Mouse (Mus musculus) spleen, adult 12 weeks (tissue): ENCODE measurements around the gene Rhd.
"Not testable (repeated sequence)": the region's sequence is repeated elsewhere in the genome, so short reads cannot be mapped to it uniquely, and the experiment has no call there.

Source experiments
- DNase-seq: peaks from one replicate; pipeline ENCODE4 v3.0.0; 2022; ENCODE audit warnings: low spot score

The Rhd gene

DNA sequence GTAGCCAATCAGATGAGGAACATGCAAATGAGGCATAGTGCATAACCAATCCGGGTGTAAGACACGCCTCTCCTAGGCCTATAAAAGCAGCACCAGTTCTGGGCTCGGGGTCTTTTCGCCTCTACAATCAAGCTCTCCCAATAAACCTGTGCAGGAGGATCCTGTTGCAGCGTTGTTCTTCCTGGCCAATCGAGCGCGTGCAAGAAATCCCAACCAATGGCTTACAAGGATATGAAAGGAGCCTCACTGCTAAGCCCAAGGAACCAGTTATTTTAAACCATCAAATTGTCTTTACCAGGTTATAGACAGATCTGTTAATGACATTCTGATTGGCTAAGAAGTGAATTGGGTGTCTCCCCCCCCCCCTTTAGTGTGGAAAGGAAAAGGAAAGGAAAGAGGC is 47.1 kb downstream of the Rhd start:
- not testable (repeated sequence) for DNase-seq

DNA sequence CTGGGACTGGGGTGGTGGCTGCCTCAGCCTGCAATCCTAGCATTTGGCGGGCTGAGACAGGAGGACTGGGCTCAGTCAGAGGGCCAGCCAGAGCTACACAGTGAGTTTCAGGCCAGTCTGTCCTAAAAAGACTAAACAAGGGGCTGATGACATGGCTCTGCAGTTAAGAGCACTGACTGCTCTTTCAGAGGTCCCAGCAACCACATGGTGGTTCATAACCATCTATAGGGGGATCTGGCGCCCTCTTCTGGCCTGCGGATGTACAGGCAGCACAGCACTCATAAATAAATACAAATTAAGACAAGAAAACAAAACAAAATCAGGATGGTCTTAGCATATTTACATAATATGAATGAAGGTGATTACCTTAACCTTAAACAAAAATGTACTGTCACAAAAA is 49.1 kb downstream of the Rhd start:
- peak; percentile 74 for DNase-seq

DNA sequence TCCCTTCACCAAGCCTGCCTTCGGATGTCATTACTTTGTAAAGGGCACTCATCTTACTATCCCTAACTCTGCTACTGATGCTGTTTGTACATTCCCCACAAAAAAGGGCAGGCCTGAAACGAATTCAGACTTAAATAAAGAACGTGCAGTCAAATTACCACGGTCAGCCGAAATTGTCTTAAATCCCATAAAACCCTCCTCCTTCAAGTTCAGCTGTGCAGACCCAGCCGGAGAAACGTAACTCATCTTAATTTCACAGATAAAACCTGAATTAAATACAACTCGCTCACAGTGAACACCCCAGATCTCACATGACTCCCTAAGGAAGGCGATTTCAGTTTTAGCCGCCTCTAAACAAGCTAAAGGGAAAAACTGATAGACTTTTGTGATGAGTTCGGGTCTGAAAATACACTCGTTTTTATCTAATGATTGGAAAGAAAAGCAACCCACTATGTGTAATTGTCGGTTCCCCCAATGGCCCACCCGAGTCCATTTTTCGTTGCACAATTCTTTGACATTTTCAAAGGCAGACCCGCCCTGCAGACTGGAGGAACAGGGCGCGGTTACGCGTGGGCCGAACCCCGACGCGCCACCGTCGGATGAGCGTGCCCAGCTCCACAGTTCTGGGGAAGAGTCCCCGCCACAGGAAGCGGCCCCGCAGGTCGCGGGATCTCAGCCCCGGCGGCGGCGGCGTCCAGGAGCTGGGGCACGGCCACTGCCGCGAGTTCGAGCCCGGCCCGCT is 50.0 kb downstream of the Rhd start:
- no peak for DNase-seq

DNA sequence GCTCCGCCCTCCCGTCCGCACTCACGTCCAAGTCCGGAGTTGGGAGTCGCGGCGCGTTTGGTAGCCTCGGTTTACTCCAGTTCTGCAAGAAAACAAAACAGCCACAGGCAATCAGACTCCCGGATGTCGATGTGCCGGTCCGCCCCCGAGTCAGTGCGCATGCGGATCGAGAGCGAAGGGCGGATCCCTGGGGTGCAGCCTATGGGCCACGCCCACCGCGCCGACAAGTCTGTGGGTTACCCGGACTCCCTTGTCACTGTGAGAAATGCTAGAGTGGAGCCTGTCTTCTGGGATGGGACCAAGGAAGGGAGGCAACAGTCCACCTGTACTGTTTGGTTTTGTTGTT is 50.5 kb downstream of the Rhd start, which contains the start of gene Tmem50a:
Gene Tmem50a (minus strand): TSS at position 161 of the 346 bp plus-strand sequence.
- DNase-seq, result peak; percentile 94

DNA sequence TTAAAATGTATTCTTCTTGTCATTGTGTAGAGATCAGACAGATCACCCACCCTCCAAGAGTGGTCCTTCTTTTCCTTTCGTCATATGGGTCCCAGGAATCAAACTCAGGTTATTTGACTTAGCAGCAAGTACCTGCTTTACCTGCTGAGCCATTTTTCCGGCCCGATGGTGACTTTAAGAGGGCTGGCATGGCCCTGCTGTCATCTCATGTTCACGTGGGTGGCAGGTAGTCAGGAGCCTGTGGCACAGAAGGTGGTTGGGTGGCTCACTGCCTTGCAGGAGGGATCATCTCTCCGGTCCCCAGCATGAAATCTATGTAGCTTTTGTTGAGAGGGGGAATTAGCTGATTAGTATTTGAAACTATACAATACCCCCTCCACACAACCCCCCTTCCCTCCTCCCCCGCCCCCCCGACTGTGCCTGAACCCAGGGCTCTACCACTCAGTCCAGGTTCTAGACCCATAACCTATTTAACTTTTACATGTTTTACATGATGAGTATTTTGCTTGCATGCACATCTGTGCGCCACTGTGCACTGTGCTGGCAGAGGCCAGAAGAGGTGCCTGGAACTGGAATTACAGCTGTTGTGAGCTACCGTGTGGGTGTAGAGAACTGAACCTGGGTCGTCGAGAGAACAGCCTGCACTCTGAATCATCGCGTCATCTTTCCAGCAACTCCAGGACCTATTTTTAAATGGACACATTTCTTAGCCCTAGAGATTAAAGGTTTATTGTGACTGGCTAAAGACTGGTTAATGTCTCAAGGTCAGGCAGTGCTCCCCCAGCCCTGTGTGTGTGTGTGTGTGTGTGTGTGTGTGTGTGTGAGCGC is 51.1 kb downstream of the Rhd start:
- no peak for DNase-seq

DNA sequence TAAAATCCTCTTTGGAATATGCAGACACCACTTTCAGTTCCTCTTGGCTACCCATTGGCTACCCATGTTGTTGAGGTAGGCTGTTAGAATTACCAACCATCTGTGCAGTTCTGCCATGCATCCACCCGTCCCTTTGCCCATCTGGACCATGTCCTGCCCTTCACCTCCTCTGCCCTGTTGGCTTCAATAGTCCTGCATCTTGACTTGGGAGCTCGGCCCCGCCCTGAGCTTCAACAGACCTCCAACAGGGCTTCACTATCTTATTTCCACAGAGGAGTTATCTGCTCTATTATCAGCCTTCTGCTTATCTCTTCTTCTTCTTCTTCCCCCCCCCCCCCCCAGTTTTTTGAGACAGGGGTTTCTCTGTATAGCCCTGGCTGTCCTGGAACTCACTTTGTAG is 52.9 kb downstream of the Rhd start:
- DNase-seq, result no peak

DNA sequence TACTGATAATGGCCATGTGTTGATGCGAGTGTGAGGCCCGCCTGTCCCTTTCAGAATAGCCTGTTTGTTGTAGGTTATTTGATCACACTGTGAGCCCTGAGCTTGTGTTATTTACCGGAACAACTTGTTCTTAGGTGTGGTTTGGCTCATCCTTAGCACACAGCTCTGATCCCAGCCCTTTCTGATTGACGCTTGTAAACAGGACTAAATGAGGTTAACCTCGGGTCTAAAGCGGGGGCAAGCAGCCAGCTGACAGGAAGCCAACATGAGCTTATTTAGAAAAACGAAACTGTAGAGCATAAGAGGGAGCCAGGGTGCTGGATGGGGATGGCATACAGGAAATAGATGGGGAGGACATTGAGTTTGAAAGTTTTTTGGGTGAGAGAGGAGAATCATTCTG is 54.0 kb downstream of the Rhd start:
- DNase-seq, result no peak

DNA sequence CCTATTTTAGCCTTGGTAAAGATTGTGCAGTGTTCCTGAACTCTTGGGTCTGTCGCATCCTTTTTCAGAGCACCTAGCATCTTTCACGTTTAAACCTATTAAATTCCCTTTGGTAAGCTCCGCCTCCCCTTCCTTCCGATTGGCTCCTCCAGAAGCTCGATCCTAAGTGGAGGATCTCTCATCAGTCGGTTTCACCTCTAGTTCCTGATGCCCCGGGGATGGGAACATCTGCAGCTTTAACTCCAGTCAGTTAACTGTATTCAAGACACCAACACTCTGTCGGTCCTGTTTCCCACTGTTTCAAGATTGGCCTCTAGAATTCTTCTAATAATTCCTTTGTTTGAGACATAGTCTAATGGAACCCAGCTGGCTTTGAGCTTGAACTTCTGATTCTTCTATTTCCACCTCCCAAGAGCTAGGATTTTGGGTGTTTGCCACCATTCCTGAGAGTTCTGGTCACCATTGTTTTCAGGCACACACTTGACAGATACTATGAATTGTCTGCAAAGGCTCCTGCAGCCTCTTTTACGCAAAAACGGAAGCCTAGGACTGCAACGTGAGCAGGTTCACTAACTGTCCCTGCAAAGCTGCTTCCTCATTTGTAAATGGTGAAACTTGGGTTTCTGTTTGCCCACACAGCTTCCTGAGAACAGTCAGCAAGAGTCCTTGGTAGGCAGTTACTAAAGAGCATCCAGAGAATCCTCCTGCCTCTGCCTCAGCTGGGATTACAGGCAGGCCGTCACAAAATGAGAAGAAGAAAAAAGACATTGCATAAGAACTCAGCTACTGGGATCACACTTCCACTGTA is 55.6 kb downstream of the Rhd start:
- no peak for DNase-seq

DNA sequence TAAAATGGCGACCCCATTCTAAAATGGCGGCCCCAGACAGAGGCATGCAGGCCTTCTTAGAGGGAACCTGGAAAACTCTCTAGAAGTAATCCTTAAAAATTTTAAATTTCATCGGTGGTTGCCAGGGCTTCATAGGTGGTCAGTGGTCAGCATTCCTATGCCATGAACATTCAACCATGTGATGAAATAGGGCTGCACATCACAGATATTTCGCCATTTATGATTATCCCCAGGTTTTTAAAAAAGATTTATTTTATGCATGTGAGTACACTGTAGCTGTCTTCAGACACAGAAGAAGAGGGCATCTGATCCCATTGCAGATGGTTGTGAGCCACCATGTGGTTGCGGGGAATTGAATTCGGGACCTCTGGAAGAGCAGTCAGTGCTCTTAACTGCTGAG is 56.3 kb downstream of the Rhd start:
- DNase-seq, result no peak

DNA sequence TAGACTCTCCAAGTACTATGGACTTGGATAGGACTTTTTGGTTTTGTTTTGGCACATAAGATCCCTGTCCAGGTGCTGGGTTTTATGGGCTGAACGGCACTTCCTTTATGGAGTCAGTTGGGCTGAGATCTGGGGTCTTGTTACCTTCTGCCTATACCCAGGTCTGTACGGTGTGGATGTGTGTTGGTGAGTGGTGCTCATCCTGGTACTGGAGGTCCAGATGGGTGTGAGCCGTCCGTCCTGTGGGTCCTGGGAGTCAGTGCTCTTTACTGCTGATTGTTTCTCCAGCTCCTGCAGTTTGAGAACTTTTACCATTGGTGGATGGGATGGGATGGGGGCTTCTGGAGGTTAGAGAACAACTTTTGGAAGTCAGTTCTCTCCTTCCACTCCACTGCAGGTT is 57.4 kb downstream of the Rhd start:
- DNase-seq, result no peak

DNA sequence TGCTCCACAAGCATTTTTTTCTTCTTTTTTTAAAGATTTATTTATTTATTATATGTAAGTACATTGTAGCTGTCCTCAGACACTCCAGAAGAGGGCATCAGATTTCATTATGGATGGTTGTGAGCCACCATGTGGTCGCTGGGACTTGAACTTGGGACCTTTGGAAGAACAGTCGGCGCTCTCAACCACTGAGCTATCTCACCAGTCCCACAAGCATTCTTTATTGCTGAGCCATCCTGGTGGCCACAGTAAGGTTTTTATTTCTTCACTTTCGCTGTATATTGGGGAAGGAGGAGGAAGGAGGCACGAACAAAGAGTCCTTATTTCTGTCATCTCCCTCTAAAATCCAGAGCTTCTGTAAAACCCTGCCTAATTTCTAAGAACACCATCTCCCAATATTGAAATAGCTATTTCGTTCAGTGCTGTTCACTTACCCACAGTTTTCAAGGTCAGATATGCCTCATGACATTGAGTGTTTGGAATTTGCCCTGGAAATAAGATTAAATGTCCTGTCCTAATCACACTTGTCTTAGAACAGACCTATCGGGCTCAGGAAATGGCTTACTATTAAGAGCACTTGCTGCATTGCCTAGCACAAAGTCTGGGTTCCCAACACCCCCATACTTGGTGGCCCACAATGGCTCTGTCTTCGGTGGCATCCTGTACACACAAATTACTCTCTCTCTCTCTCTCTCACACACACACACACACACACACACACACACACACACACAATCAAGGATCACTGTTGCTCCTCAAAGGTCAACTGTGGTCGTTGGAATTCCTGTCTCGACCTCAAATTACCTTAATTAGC is 58.0 kb downstream of the Rhd start:
- no peak for DNase-seq

DNA sequence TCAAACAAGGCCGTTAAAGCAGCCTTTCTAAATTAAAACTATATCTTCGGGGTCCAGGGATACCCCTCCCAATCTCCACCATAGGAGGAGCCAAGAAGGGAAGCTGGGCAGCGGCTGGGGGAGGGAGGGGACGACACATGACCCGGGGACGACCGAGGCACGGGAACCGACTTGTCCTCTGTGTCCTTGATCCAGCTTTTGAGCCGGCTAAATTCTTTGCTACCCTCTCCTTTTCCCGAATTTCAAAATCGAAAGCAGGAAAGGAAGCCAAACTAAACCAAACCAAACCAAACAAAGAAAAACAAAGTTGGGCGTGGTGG is 58.5 kb downstream of the Rhd start:
- DNase-seq, result peak; percentile 49

DNA sequence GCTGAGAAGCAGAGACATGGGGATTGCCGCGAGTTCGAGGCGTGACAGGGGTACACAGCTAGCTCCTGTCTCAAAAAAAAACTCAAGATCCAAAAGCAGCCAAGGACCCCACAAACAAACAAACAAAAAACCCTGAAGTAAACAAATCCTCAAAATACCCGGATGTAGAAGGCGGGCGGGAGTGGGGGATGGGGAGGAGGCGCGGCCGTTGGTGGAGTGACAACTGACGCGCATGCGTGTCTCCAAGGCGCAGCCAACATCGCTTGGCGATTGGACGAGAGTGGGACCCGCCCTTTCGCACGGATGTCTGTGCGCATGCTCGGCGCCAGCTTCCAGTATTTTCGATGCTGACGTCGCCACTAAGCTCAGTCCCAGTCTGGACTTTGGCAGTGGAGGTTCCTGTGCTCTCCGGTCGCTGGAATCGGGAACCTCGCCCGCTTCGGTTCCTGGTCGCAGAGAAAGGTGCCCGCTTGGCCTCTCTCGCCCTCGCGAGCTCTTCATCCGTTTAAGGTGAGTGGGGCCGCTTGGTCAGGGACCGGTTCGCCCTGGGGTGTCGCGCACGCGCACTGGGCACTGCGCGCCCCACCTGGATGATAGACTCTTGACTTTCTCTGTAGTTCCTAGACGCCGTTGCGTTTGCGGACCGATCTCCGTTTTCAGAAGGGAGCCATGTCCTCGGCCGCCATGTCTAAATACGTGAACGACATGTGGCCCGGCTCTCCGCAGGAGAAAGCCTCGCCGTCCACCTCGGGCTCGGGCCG is 59.1 kb downstream of the Rhd start, which contains the start of gene Rsrp1:
Gene Rsrp1 (plus strand): TSS at position 335 of the 761 bp plus-strand sequence.
- DNase-seq, result peak; percentile 95

DNA sequence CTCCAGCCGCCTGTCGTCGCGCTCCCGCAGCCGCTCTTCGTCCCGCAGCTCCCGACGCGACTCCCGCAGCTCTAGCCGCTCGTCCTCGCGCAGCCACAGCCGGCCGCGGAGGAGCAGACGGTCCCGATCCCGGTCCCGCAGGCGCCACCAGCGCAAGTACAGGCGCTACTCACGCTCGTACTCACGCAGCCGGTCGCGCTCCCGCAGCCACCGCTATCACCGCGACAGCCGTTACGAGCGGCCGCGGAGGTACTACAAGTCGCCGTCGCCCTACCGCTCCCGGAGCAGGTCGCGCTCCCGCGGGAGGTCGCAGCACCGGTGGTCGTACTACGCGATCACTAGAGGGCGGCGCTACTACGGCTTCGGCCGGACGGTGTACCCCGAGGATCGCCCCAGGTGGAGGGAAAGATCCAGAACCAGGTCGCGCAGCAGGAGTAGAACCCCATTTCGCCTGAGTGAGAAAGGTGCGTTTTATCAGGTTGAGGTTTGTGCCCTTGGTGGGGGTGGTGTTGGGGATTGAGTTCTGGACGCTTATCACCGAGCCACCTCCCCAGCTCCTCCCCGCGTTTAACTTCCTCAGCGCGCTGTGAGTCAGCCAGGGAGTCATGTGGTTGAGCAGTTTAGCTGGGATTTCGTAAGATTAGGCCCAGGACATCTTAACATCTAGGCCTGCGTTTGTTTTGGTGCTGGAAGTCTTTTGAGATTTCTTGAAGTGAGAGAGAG is 59.8 kb downstream of the Rhd start:
- DNase-seq, result peak; percentile 67

DNA sequence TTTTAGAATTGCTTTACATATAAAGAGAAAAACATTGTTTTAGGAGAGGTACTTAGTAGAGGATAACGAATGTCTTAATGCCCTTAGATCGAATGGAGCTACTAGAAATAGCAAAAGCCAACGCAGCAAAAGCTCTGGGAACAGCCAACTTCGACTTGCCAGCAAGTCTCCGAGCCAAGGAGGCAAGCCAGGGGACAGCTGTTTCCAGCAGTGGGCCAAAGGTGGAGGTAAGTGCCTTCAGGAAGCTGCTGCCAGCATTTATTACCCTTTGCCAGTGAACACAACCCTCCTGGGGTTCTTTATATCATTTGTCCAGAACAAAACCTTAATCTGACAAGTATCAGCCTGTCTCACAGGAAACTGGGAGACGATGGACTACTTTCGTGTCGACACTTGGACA is 60.9 kb downstream of the Rhd start:
- DNase-seq, result no peak

DNA sequence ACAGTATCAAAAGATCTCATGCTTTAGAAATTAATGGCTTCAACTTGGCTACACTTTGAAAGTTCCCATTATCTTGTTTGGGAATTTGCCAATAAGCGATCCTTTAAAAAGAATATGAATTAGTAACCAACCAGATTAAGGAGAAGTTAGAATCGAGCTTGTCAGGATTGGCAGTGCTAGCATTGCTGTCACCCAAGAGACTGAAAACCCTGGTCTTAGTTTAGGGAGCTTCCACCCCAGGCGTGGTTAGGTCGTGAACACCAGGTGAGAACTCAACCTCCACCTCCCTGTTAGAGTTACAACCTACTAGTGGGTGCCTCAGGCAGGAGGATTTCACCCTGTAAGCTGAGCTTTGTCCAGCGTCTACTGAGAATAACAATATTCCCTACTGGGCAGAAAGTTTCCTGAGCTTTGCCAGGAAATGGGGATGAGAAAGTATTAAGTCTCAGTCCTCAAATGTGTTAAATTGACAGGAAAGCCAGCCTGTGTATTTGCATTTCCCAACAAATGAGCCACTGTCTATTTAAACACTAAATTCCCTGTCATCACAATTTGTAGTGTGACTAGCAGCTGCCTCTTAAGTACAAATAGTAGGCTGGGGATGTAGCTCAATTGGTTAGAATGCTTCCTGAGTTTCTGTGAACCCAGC is 63.6 kb downstream of the Rhd start:
- no peak for DNase-seq

DNA sequence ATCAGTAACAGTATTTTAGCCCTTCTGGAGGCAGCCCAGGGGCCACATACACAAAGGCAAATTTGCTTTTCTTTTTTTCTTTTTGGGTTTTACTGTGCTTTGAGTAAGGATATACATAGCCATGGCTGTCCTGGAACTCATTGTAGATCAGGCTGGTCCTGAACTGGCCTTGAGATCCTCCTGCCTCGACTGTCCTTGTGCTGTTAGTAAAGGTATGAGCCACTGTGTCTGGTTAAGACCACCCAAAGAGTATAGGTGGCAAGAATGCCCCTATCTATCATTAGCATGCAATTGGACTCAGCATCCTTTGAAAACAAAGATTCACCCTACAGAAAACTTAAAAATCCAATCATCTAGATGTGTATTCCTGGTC is 64.1 kb downstream of the Rhd start:
- DNase-seq, result no peak

DNA sequence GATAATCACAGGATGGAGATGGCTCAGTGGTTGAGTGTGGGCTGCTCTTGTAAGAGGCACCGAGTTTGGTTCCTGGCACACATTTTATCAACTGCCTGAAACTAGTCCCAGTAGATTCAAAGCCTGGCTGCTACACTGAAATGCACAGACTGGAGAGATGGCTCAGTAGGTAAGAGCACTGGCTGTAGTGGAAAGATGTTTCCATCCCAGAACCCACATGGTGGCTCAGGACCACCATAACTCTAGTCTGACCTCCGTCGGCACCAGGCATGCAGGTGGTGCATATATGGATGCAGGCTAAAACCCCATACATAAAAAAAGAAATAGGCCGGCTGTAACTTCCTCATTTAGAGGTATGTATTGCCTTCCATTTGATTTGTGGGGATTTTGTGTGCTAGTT is 65.2 kb downstream of the Rhd start:
- DNase-seq, result no peak

DNA sequence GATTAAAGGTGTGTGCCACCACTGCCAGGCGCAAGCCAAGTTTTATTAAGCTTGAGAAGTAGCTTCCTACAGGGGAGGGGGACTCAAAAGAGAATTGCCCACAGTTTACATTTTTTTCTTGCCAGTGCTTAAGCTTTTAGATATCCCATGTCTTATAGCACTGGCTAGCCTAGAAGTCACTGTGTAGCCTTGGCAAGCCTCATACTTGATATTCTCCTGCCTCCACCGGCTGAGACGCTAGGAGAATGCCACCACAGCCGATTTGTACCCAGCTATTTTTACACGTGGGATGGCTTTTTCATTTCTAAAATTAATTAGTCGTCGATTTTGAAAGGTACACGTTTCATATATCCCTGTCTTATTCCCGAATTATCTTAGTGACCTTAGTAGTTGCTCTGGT is 65.9 kb downstream of the Rhd start:
- no peak for DNase-seq
